Mouse (Mus musculus) heart, adult 8-10 months (tissue): ENCODE measurements at regions not wholly inside any gene's neighbourhood (a gene's known extent, or its start where the extent isn't known, plus 50 kb on each side); places are given as distances from the start of the nearest gene placed in this dataset.

Source experiments
- DNase-seq: peaks from one replicate; pipeline ENCODE4 v3.0.0; 2022; ENCODE audit warnings: low spot score

GRCm38 (mm10) chr2:166401860-166402259 is 246.4 kb upstream of the Sulf2 start:
- no peak for DNase-seq

- no peak for DNase-seq
These were observed 244.8 kb upstream of the Sulf2 start for GRCm38 (mm10) chr2:166400304-166400703.

GRCm38 (mm10) chr2:166399140-166399830 is 243.8 kb upstream of the Sulf2 start:
- DNase-seq, result peak; percentile 33

- DNase-seq, result no peak
These were observed 243.3 kb upstream of the Sulf2 start for GRCm38 (mm10) chr2:166398774-166399139.

GRCm38 (mm10) chr2:166398156-166398555 is 242.7 kb upstream of the Sulf2 start:
- no peak for DNase-seq

- DNase-seq, result no peak
These were observed 239.2 kb upstream of the Sulf2 start for GRCm38 (mm10) chr2:166394666-166395065.

GRCm38 (mm10) chr2:166391176-166391575 is 235.7 kb upstream of the Sulf2 start:
- no peak for DNase-seq

GRCm38 (mm10) chr2:166388050-166388449 is 232.6 kb upstream of the Sulf2 start:
- no peak for DNase-seq

GRCm38 (mm10) chr2:166386817-166387216 is 231.4 kb upstream of the Sulf2 start:
- DNase-seq, result no peak

GRCm38 (mm10) chr2:166384583-166384982 is 229.1 kb upstream of the Sulf2 start:
- DNase-seq, result no peak

GRCm38 (mm10) chr2:166383356-166383755 is 227.9 kb upstream of the Sulf2 start:
- no peak for DNase-seq

GRCm38 (mm10) chr2:166382180-166382579 is 226.7 kb upstream of the Sulf2 start:
- DNase-seq, result no peak

- peak; percentile 61 for DNase-seq
These were observed 225.4 kb upstream of the Sulf2 start for GRCm38 (mm10) chr2:166380854-166381253.

- no peak for DNase-seq
These were observed 222.9 kb upstream of the Sulf2 start for GRCm38 (mm10) chr2:166378325-166378724.

GRCm38 (mm10) chr2:166377329-166377728 is 221.9 kb upstream of the Sulf2 start:
- no peak for DNase-seq

- DNase-seq, result no peak
These were observed 220.2 kb upstream of the Sulf2 start for GRCm38 (mm10) chr2:166375639-166376038.

GRCm38 (mm10) chr2:166370776-166371175 is 215.3 kb upstream of the Sulf2 start:
- DNase-seq, result no peak

GRCm38 (mm10) chr2:166361645-166362044 is 206.2 kb upstream of the Sulf2 start:
- no peak for DNase-seq

GRCm38 (mm10) chr2:166360786-166361185 is 205.3 kb upstream of the Sulf2 start:
- no peak for DNase-seq

- DNase-seq, result no peak
These were observed 204.5 kb upstream of the Sulf2 start for GRCm38 (mm10) chr2:166359995-166360394.

- DNase-seq, result peak; percentile 78
These were observed 202.4 kb upstream of the Sulf2 start for GRCm38 (mm10) chr2:166357824-166358223.

- no peak for DNase-seq
These were observed 200.5 kb upstream of the Sulf2 start for GRCm38 (mm10) chr2:166355944-166356343.

GRCm38 (mm10) chr2:166355446-166355845 is 200.0 kb upstream of the Sulf2 start:
- DNase-seq, result no peak

- DNase-seq, result no peak
These were observed 198.9 kb upstream of the Sulf2 start for GRCm38 (mm10) chr2:166354391-166354790.
